Comparison of ENCODE assay signal across 24 mouse cellular contexts in the genomic region with DNA sequence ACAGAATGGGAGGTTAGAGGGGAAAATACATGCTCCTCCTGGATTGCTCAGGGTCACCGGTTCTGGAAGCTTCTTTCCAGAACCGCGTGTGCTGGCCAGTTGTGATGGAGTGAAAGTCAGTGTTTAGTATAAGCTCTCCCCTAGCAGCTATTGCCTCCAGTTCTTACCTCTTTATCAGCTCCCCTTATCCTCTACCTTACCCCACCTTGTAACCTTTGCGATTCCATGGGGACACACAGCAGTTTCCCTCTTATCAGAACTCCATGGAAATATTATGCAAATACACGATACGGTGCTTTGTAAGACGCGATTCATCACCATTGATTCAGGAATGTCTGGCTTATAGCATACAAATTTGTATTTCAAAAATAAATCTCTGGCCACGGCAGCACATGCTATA.
DNase-seq lines count a peak whose midpoint lies in the region; ATAC-seq and TF ChIP-seq lines count a peak whose summit lies in the region.
"Had no signal": no experiment of that assay in that cellular context is flagged by ENCODE, and none has a peak within 500 bp of the region (broad histone marks: within the 10 kb centered on the region; RNA-seq: fewer than 3 reads in every experiment).

No protein-coding gene starts in this region.

- H3K4me3 ChIP-seq in stomach, embryonic 14.5 days (ENCODE audit: low read depth, low read length) = no peak overlapping the region
- no peak overlapping the region for H3K4me3 ChIP-seq in stomach, postnatal 0 days (ENCODE audit: low read depth, low read length)
- no peak overlapping the region for H3K4me3 ChIP-seq in stomach, embryonic 16.5 days (replicated peaks; ENCODE audit: low read length)
- H3K4me3 ChIP-seq: embryonic facial prominence, embryonic 13.5 days; embryonic facial prominence, embryonic 15.5 days; erythroblast, embryonic 14.5 days; forebrain, embryonic 10.5 days; forebrain, embryonic 12.5 days had no signal

- no peak for TF ChIP-seq CTCF in stomach, postnatal 0 days (IDR thresholded peaks at IDR 0.05; ENCODE audit: low read depth)

- no peaks in the 10 kb centered on the region for H3K9me3 ChIP-seq in stomach, embryonic 14.5 days (ENCODE audit: control insufficient read depth, low read depth, low read length)
- no peaks in the 10 kb centered on the region for H3K9me3 ChIP-seq in stomach, postnatal 0 days (ENCODE audit: control insufficient read depth, low read length)
- no peaks in the 10 kb centered on the region for H3K9me3 ChIP-seq in stomach, embryonic 16.5 days (replicated peaks; ENCODE audit: control insufficient read depth, low read length)
- H3K9me3 ChIP-seq: embryonic facial prominence, embryonic 13.5 days; embryonic facial prominence, embryonic 15.5 days; forebrain, embryonic 10.5 days; forebrain, embryonic 12.5 days had no signal

- no peaks in the 10 kb centered on the region for H3K4me1 ChIP-seq in stomach, embryonic 14.5 days (ENCODE audit: control insufficient read depth, insufficient read depth, low read length)
- H3K4me1 ChIP-seq in stomach, postnatal 0 days (replicated peaks; ENCODE audit: control insufficient read depth, insufficient read depth) = no peaks in the 10 kb centered on the region
- no peaks in the 10 kb centered on the region; the same call in 1 of the 2 replicates for H3K4me1 ChIP-seq in stomach, embryonic 16.5 days (ENCODE audit: control insufficient read depth, insufficient read depth, low read length)
- H3K4me1 ChIP-seq: forebrain, embryonic 10.5 days; forebrain, embryonic 12.5 days had no signal

- peak; percentile 33 for DNase-seq in heart, adult 11 months
- DNase-seq in heart, adult 8-10 months (ENCODE audit: low spot score) = no peak
- DNase-seq in stomach, postnatal 0 days (ENCODE audit: low spot score) = no peak
- no peak for DNase-seq in spleen, adult 18-20 months
- DNase-seq: adrenal gland, adult 8-10 months; B cell, adult 2 months; cerebellum, adult 11 months; cerebellum, adult 18-20 months; cerebellum, adult 8-10 months; cerebellum, adult 9-11 months; cerebellum, postnatal 14 days; cerebellum, postnatal 36 days had no signal

- no peak for TF ChIP-seq EP300 in stomach, postnatal 0 days (optimal IDR thresholded peaks at IDR 0.05)

- ATAC-seq in stomach, embryonic 14.5 days (ENCODE audit: insufficient number of reproducible peaks, insufficient read depth, low FRiP score, low read depth) = 0 out of 2 replicates have a peak, but pooled peaks have one; percentile 33
- no peak for ATAC-seq in stomach, postnatal 0 days (ENCODE audit: low FRiP score, low TSS enrichment)
- ATAC-seq in stomach, embryonic 16.5 days (ENCODE audit: insufficient read depth, low FRiP score) = 0 out of 2 replicates have a peak, but pooled peaks have one; percentile 10
- ATAC-seq: activated CD4-positive, CD25-positive, alpha-beta regulatory T cell, adult 4 months; CD4-positive, CD25-positive, alpha-beta regulatory T cell, adult 4 months; Patski had no signal

- no peaks in the 10 kb centered on the region for H3K36me3 ChIP-seq in stomach, embryonic 14.5 days (ENCODE audit: control insufficient read depth, insufficient read depth, low read length)
- H3K36me3 ChIP-seq in stomach, postnatal 0 days (ENCODE audit: control insufficient read depth, insufficient read depth, low read length) = no peaks in the 10 kb centered on the region
- H3K36me3 ChIP-seq in stomach, embryonic 16.5 days (ENCODE audit: control insufficient read depth, insufficient read depth, low read length) = no peaks in the 10 kb centered on the region
- H3K36me3 ChIP-seq: embryonic facial prominence, embryonic 13.5 days; embryonic facial prominence, embryonic 15.5 days; forebrain, embryonic 10.5 days; forebrain, embryonic 12.5 days; G1E had no signal

- no peaks in the 10 kb centered on the region for H3K27me3 ChIP-seq in stomach, embryonic 14.5 days (ENCODE audit: control insufficient read depth, insufficient read depth, low read length)
- H3K27me3 ChIP-seq in stomach, postnatal 0 days (ENCODE audit: control insufficient read depth, insufficient read depth, low read length) = no peaks in the 10 kb centered on the region
- no peaks in the 10 kb centered on the region for H3K27me3 ChIP-seq in stomach, embryonic 16.5 days (ENCODE audit: control insufficient read depth, insufficient read depth, low read length)
- H3K27me3 ChIP-seq: CH12.LX; embryonic facial prominence, embryonic 13.5 days; embryonic facial prominence, embryonic 15.5 days; forebrain, embryonic 12.5 days; Patski had no signal

- no peak overlapping the region for H3K27ac ChIP-seq in stomach, embryonic 14.5 days (ENCODE audit: low read length)
- H3K27ac ChIP-seq in stomach, postnatal 0 days (replicated peaks) = no peak overlapping the region
- H3K27ac ChIP-seq in stomach, embryonic 16.5 days (ENCODE audit: low read length) = no peak overlapping the region
- H3K27ac ChIP-seq: embryonic facial prominence, embryonic 13.5 days; embryonic facial prominence, embryonic 15.5 days; forebrain, embryonic 10.5 days; forebrain, embryonic 12.5 days had no signal

- no peak overlapping the region for H3K9ac ChIP-seq in stomach, embryonic 14.5 days (replicated peaks; ENCODE audit: low read depth, low read length)
- H3K9ac ChIP-seq in stomach, postnatal 0 days (ENCODE audit: low read length) = no peak overlapping the region
- H3K9ac ChIP-seq in stomach, embryonic 16.5 days (ENCODE audit: low read length) = no peak overlapping the region
- H3K9ac ChIP-seq: embryonic facial prominence, embryonic 13.5 days; embryonic facial prominence, embryonic 15.5 days; forebrain, embryonic 12.5 days had no signal

- WGBS in stomach, embryonic 14.5 days = 84% methylated on average over 9 of the region's 9 CpGs
- 81% methylated on average over 9 of the region's 9 CpGs for WGBS in stomach, postnatal 0 days
- WGBS in stomach, embryonic 16.5 days = 82% methylated on average over 9 of the region's 9 CpGs

- H3K4me2 ChIP-seq in stomach, embryonic 14.5 days (replicated peaks; ENCODE audit: low read depth, low read length) = no peak overlapping the region
- H3K4me2 ChIP-seq in stomach, postnatal 0 days (replicated peaks; ENCODE audit: low read depth) = no peak overlapping the region
- H3K4me2 ChIP-seq in stomach, embryonic 16.5 days (ENCODE audit: low read depth, low read length) = no peak overlapping the region
- H3K4me2 ChIP-seq: embryonic facial prominence, embryonic 13.5 days; embryonic facial prominence, embryonic 15.5 days; forebrain, embryonic 12.5 days had no signal
